Mouse (Mus musculus): Measurements from ENCODE around the gene Pdia5.

DNA sequence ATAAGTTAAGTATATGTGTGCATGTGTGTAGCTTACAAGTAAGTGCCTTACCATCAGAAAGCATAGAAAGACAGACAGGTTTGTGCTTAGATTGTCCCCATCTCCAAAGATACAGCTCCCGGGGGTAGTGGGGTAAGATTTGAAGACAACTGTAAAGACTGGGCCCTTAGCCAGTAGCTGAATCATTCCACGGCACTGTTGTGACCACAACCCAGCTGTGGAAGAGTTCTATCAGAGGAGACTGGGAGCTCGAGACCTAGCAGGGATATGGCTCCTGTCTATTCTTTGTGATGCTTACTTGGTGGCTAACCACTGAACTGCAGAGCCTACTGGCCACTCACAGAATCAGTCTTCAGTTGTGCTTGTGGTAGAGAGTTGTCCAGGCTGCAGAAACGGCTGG is 84.5 kb downstream of the Pdia5 start:
- no peak for TF ChIP-seq CTCF (IDR thresholded peaks at IDR 0.05; ENCODE audit: low read depth)
- TF ChIP-seq EP300 (optimal IDR thresholded peaks at IDR 0.05), result no peak
